Mouse (Mus musculus) MEL (cell line): Measurements from ENCODE around the gene Pdcd5.

Source experiments
- CHD2 ChIP-seq: IDR thresholded peaks from 2 replicates; pipeline ENCODE4 v1.6.1; 2011; ENCODE audit warnings: low read length, improper control_type of control experiment
- CTCF ChIP-seq, 3 experiments: IDR thresholded peaks in 2 of 3; conservative IDR thresholded peaks in 1 of 3; 2 replicates each; pipeline ENCODE4 v1.5.1; 2011 to 2012; ENCODE audit warnings: low read length in 3 of 3, low read depth in 2 of 3, mild to moderate bottlenecking in 2 of 3, improper control_type of control experiment in 1 of 3, inconsistent platforms in 1 of 3, mixed read lengths in 1 of 3, moderate library complexity in 1 of 3; ENCODE audit not compliant: control insufficient read depth in 1 of 3, insufficient read depth in 1 of 3, poor library complexity in 1 of 3, severe bottlenecking in 1 of 3
- EP300 ChIP-seq, 2 experiments: IDR thresholded peaks; 2 replicates each; pipeline ENCODE4 v1.6.1; 2011; ENCODE audit warnings: improper control_type of control experiment in 2 of 2, low read length in 2 of 2, low read depth in 1 of 2, mild to moderate bottlenecking in 1 of 2
- MYB ChIP-seq: IDR thresholded peaks from 2 replicates; pipeline ENCODE4 v1.6.1; 2011; ENCODE audit warnings: mild to moderate bottlenecking, low read depth, low read length, improper control_type of control experiment
- POLR2A ChIP-seq, 2 experiments: IDR thresholded peaks; 2 replicates each; pipeline ENCODE4 v1.6.1; 2011 to 2012; ENCODE audit warnings: low read length in 2 of 2, mild to moderate bottlenecking in 2 of 2, control low read depth in 1 of 2, improper control_type of control experiment in 1 of 2, low read depth in 1 of 2, moderate library complexity in 1 of 2; ENCODE audit not compliant: control insufficient read depth in 1 of 2, insufficient read depth in 1 of 2, poor library complexity in 1 of 2
- RAD21 ChIP-seq: IDR thresholded peaks from 2 replicates; pipeline ENCODE4 v1.6.1; 2011; ENCODE audit warnings: mild to moderate bottlenecking, low read depth, low read length, improper control_type of control experiment
- USF1 ChIP-seq: IDR thresholded peaks from 2 replicates; pipeline ENCODE4 v1.6.1; 2014; ENCODE audit warnings: low read depth, mild to moderate bottlenecking, inconsistent platforms, low read length, improper control_type of control experiment, moderate library complexity
- ZC3H11A ChIP-seq: IDR thresholded peaks from 2 replicates; pipeline ENCODE4 v1.6.1; 2012; ENCODE audit warnings: low read depth, mild to moderate bottlenecking, inconsistent platforms, low read length, improper control_type of control experiment
- ZMIZ1 ChIP-seq: IDR thresholded peaks from 2 replicates; pipeline ENCODE4 v1.6.1; 2012; ENCODE audit warnings: low read depth, mild to moderate bottlenecking, inconsistent platforms, low read length, improper control_type of control experiment, moderate library complexity
- ZNF384 ChIP-seq: IDR thresholded peaks from 2 replicates; pipeline ENCODE4 v1.6.1; 2012; ENCODE audit warnings: low read depth, mild to moderate bottlenecking, inconsistent platforms, low read length, improper control_type of control experiment

- TF ChIP-seq MYB (no peak), RAD21 (no peak), CTCF (IDR thresholded peaks at IDR 0.05 in 2 of 3, conservative IDR thresholded peaks at IDR 0.05 in 1 of 3; ENCODE audit: control insufficient read depth in 1 of 3, insufficient read depth in 1 of 3, low read depth in 2 of 3, low read length in 3 of 3, poor library complexity in 1 of 3, severe bottlenecking in 1 of 3) (no peak), USF1 (no peak), CHD2 (no peak), ZMIZ1 (no peak), ZNF384 (no peak), POLR2A (IDR thresholded peaks at IDR 0.05; ENCODE audit: control insufficient read depth in 1 of 2, insufficient read depth in 1 of 2, low read depth in 1 of 2, low read length in 2 of 2, poor library complexity in 1 of 2) (no peak), EP300 (IDR thresholded peaks at IDR 0.05; ENCODE audit: low read depth in 1 of 2, low read length in 2 of 2) (no peak), ZC3H11A (no peak)
Observed at GRCm38 (mm10) chr7:35640072-35640471, 7.2 kb downstream of the Pdcd5 start.
